Mouse (Mus musculus) liver, embryonic 11.5 days (tissue): ENCODE results near the gene Gm26938. TPM values are rescaled to one million over a fixed set of nuclear protein-coding genes. Genes with fewer than 3 reads are reported as not detected.
A peak's percentile ranks its signal among the peaks of the same experiment; 100 is the strongest.

ENCODE experiments used
- ATAC-seq: fragments of 200-750 bp; cut with Nextera tagmentation; replicated peaks from 2 replicates; pipeline ENCODE4 v1.8.0; 2017; ENCODE audit warnings: moderate number of reproducible peaks, mild to moderate bottlenecking, moderate TSS enrichment, moderate library complexity; ENCODE audit not compliant: low FRiP score
- DNase-seq: peaks from one replicate; pipeline ENCODE4 v3.0.0-alpha.2; 2017; ENCODE audit warnings: low spot score
- H3K27ac ChIP-seq: fragments of 300-500 bp; sonication (generic); 2 replicates; pipeline ENCODE4 v1.5.1; 2014; ENCODE audit warnings: mild to moderate bottlenecking, low read depth, low read length, control low read depth
- H3K27me3 ChIP-seq: fragments of 300-500 bp; sonication (generic); replicated peaks from 2 replicates; pipeline ENCODE4 v1.6.1; 2014; ENCODE audit warnings: low read length, mixed read lengths; ENCODE audit not compliant: control insufficient read depth, insufficient read depth
- H3K36me3 ChIP-seq: fragments of 300-500 bp; sonication (generic); 2 replicates; pipeline ENCODE4 v1.6.1; 2014; ENCODE audit warnings: mild to moderate bottlenecking, low read length, moderate library complexity, mixed read lengths; ENCODE audit not compliant: control insufficient read depth, insufficient read depth
- H3K4me1 ChIP-seq: fragments of 300-500 bp; sonication (generic); replicated peaks from 2 replicates; pipeline ENCODE4 v1.6.1; 2014; ENCODE audit warnings: low read length, mixed read lengths; ENCODE audit not compliant: control insufficient read depth, insufficient read depth
- H3K4me2 ChIP-seq: fragments of 300-500 bp; sonication (generic); 2 replicates; pipeline ENCODE4 v1.6.1; 2014; ENCODE audit warnings: mild to moderate bottlenecking, control low read depth, moderate library complexity
- H3K4me3 ChIP-seq: fragments of 300-500 bp; sonication (generic); 2 replicates; pipeline ENCODE4 v1.5.1; 2014; ENCODE audit warnings: low read depth, low read length, control low read depth
- H3K9ac ChIP-seq: fragments of 300-500 bp; sonication (generic); 2 replicates; pipeline ENCODE4 v1.6.1; 2014; ENCODE audit warnings: low read depth, low read length, control low read depth
- H3K9me3 ChIP-seq: fragments of 300-500 bp; sonication (generic); 2 replicates; pipeline ENCODE4 v1.6.1; 2016; ENCODE audit warnings: low read length, inconsistent platforms, mixed read lengths; ENCODE audit not compliant: control insufficient read depth
- WGBS: fragments of 180-500 bp; shearing (Covaris S2); extraction: QIAGEN DNeasy Blood & Tissue Kit; methylation state at CpG from one replicate; pipeline ENCODE4 v1.1.7; 2014; 5-methylcytosine and 5-hydroxymethylcytosine counted together
- polyA plus RNA-seq: library from polyadenylated mRNA; unstranded; fragments of >200 nt; fragmentation: Nextera tagmentation; extraction: Ambion mirVana; gene quantifications from 2 replicates; pipeline ENCODE4 v1.2.1, GENCODE M21; 2014

The Gm26938 gene
- polyA plus RNA-seq, 1 experiment from 2014 or later: not detected

GRCm38 (mm10) chr5:139835706-139836105 lies 9.5 kb upstream of the Gm26938 start:
- 86% methylated on average over 7 of the region's 7 CpGs for WGBS
- H3K27ac ChIP-seq: no peak overlapping the region
- no peaks in the 10 kb centered on the region for H3K9me3 ChIP-seq
- no peak overlapping the region for H3K9ac ChIP-seq
- DNase-seq (no peak), ATAC-seq (no peak)
- H3K4me1 ChIP-seq: no peaks in the 10 kb centered on the region
- no peak overlapping the region for H3K4me2 ChIP-seq
- no peaks in the 10 kb centered on the region for H3K27me3 ChIP-seq
- H3K36me3 ChIP-seq: no peaks in the 10 kb centered on the region
- H3K4me3 ChIP-seq: no peak overlapping the region

- no peak overlapping the region for H3K9ac ChIP-seq
- H3K36me3 ChIP-seq: no peaks in the 10 kb centered on the region
- H3K27me3 ChIP-seq: no peaks in the 10 kb centered on the region
- 38% methylated on average over 7 of the region's 7 CpGs for WGBS
- no peak overlapping the region for H3K4me2 ChIP-seq
- H3K4me1 ChIP-seq: no peaks in the 10 kb centered on the region
- no peak for ATAC-seq
- no peak overlapping the region for H3K27ac ChIP-seq
- no peak for DNase-seq
- no peaks in the 10 kb centered on the region for H3K9me3 ChIP-seq
- no peak overlapping the region for H3K4me3 ChIP-seq
Observed at GRCm38 (mm10) chr5:139832125-139832524, 5.9 kb upstream of the Gm26938 start.

DNA sequence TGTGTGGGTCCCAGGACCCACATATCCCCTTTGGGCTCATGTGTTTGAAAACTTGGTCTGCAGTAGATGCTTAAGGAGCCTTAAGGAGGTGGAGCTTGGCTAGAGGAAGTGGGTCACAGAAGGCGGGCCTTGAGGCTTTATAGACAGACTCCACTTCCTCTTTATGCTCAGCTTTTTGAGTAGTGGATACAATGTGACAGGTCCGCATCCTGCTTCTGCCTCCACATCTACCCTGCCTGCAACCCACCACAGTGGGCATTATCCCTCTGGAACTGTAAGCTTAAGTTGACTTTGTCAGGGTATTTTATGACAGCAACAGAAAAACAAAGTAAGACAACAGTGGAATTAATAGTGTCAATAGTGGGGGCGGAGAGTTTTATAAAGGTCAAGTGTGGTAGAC lies 4.5 kb upstream of the Gm26938 start:
- Histone ChIP-seq H3K4me2 (no peak overlapping the region), H3K4me3 (no peak overlapping the region), H3K27ac (no peak overlapping the region), H3K9ac (no peak overlapping the region), H3K27me3 (no peaks in the 10 kb centered on the region), H3K36me3 (no peaks in the 10 kb centered on the region), H3K9me3 (no peaks in the 10 kb centered on the region), H3K4me1 (peaks cover 4% of the 10 kb centered on the region)
- ATAC-seq (no peak), DNase-seq (no peak)
- 79% methylated on average over 3 of the region's 3 CpGs for WGBS

DNA sequence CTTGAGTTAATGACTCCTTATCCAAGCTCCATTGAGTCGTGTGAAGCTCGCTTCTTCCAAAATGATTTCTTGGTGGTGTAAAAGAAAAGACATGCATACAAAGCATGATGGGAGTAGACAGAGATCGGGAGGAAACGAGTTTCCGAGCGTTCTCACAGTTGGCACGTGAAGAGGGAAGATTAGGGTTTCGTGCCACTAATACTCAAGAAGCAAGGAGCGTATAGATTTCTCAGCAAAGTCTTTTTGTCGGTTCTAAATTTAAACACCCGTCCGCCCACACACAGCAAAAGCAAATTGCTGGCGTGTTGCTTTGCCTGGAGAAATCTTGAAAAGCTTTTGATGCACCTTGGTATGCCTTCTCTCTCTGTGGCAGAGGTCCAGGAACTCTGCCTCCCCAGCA lies 3.2 kb upstream of the Gm26938 start:
- H3K4me1 ChIP-seq: peaks cover 10% of the 10 kb centered on the region
- H3K9ac ChIP-seq: no peak overlapping the region
- no peak overlapping the region for H3K27ac ChIP-seq
- no peak overlapping the region for H3K4me2 ChIP-seq
- no peaks in the 10 kb centered on the region for H3K9me3 ChIP-seq
- H3K27me3 ChIP-seq: no peaks in the 10 kb centered on the region
- H3K36me3 ChIP-seq: peaks cover 4% of the 10 kb centered on the region; the same call in 1 of the 2 replicates
- no peak for DNase-seq
- WGBS: 66% methylated on average over 13 of the region's 13 CpGs
- no peak for ATAC-seq
- H3K4me3 ChIP-seq: no peak overlapping the region

DNA sequence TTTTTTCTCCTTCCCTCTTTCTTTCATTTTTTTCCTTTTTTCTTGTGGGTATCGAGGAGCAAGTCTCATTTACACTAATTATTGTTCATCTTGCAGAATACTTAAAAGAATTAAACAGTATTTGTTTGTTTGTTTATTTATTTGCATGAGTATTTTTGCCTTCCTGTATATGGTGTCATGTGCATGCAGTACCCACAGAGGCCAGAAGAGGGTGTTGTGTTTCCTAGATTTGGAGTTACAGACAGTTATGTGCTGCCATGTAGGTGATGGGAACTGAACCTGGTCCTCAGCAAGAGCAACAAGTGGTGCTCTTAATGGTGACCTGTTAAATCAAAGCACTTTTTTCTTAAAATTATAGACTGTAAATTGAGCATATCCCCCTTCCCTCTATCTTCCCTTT lies 1.4 kb upstream of the Gm26938 start:
- no peaks in the 10 kb centered on the region for H3K27me3 ChIP-seq
- no peak for DNase-seq
- no peaks in the 10 kb centered on the region for H3K9me3 ChIP-seq
- H3K4me3 ChIP-seq: no peak overlapping the region
- ATAC-seq: no peak
- no peak overlapping the region; the same call in 1 of the 2 replicates for H3K4me2 ChIP-seq
- 92% methylated on average over 1 of the region's 1 CpGs for WGBS
- peaks cover 16% of the 10 kb centered on the region for H3K36me3 ChIP-seq
- H3K9ac ChIP-seq: no peak overlapping the region
- H3K4me1 ChIP-seq: peaks cover 13% of the 10 kb centered on the region
- no peak overlapping the region for H3K27ac ChIP-seq

GRCm38 (mm10) chr5:139825947-139826346 lies 260 bp downstream of the Gm26938 start:
- WGBS: 36% methylated on average over 11 of the region's 11 CpGs
- H3K27ac ChIP-seq: peak overlapping the region; percentile 60

DNA sequence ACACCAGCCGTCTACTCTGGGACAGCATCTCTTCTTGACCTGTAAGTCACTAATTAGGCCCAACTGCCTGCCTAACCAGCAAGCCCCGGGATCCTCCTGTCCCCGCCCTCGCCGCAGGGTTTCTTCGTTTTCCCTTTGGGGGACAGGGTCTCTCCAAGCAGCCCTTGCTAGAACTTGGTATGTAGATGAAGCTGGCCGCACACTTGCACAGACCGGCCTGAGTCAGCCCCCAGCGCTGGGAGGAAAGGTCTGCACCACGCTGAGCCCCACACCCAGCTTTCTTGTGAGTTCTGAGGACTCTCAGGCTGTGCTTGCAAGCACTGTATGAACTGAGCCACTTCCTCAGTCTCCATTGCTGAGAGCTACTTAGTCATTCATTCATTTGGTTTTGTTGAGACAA lies 1.7 kb downstream of the Gm26938 start:
- peaks cover 22% of the 10 kb centered on the region for H3K4me1 ChIP-seq
- H3K36me3 ChIP-seq: peaks cover 27% of the 10 kb centered on the region
- H3K9me3 ChIP-seq: no peaks in the 10 kb centered on the region
- 93% methylated on average over 10 of the region's 10 CpGs for WGBS
- H3K27ac ChIP-seq: no peak overlapping the region
- H3K27me3 ChIP-seq: no peaks in the 10 kb centered on the region
- H3K4me2 ChIP-seq: no peak overlapping the region
- no peak overlapping the region for H3K4me3 ChIP-seq
- DNase-seq (no peak), ATAC-seq (no peak)
- no peak overlapping the region for H3K9ac ChIP-seq

More at GRCm38 (mm10) chr5:139825947-139826346, 260 bp downstream of the Gm26938 start:
- ATAC-seq: no peak
- Histone ChIP-seq H3K9me3 (no peaks in the 10 kb centered on the region), H3K27me3 (no peaks in the 10 kb centered on the region), H3K4me1 (peaks cover 22% of the 10 kb centered on the region), H3K9ac (peak overlapping the region; percentile 86), H3K4me2 (peak overlapping the region; percentile 97), H3K36me3 (peaks cover 27% of the 10 kb centered on the region), H3K4me3 (peak overlapping the region; percentile 93)
- no peak for DNase-seq

GRCm38 (mm10) chr5:139821466-139822459 lies 4.4 kb downstream of the Gm26938 start:
- no peak for ATAC-seq
- peaks cover 35% of the 10 kb centered on the region for H3K4me1 ChIP-seq
- peak overlapping the region; percentile 8; the same call in 1 of the 2 replicates for H3K27ac ChIP-seq
- H3K27me3 ChIP-seq: no peaks in the 10 kb centered on the region
- DNase-seq: no peak
- no peak overlapping the region for H3K4me3 ChIP-seq
- no peak overlapping the region for H3K4me2 ChIP-seq
- 70% methylated on average over 12 of the region's 12 CpGs for WGBS
- H3K36me3 ChIP-seq: peaks cover 27% of the 10 kb centered on the region
- H3K9ac ChIP-seq: no peak overlapping the region
- no peaks in the 10 kb centered on the region for H3K9me3 ChIP-seq
